Mouse (Mus musculus) lung, postnatal 4 days (tissue): ENCODE measurements around the gene Rbck1.

Experiments
- DNase-seq, 2 experiments: peaks; one replicate each; pipeline ENCODE4 v3.0.0; 2021

Rbck1 gene

DNA sequence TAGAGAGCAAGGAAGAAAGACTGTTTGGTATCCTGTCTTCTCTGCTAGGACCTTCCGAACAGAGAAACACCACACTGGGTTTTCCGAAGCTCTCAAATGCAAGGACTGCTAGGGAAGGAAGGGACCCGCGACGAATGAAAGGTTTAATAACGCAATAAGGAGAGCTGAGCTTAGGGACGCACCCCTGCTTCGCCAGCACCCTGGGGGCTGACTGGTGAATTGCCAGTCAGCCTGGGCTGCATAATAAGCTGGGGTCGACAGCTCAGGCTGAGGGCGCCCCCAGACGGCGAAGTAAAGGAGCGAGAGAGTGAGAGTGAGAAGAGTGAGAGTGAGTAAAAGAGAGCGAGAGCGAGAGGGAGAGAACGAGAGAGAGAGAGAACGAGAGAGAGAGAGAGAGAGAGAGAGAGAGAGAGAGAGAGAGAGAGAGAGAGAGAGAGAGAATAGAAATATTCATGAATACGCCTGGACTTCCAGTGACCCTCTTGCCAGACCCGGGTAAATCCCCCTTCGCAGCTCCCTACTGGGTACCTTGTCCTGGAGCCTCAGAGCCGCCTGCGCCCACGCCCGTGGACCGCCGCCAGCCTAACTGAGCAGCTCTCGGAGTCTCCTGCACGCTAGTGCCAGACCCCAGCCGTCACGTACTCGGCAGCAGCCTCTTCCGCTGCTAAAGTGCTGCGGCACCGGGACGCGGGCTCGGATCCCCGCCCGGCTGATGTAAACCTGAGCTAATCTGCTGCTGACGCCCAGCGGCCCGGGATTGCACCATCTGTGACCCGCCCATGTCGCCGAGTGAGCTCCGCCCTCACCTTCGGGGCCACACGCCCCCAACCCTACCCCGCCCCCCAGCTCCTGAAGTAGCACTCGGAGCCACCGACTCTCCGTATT lies 11.1 kb upstream of the Rbck1 start, which contains the start of gene Trib3:
Gene Trib3 (minus strand): TSS at position 704 of the 885 bp plus-strand sequence.
- DNase-seq, result peak; percentile 90 to 91

DNA sequence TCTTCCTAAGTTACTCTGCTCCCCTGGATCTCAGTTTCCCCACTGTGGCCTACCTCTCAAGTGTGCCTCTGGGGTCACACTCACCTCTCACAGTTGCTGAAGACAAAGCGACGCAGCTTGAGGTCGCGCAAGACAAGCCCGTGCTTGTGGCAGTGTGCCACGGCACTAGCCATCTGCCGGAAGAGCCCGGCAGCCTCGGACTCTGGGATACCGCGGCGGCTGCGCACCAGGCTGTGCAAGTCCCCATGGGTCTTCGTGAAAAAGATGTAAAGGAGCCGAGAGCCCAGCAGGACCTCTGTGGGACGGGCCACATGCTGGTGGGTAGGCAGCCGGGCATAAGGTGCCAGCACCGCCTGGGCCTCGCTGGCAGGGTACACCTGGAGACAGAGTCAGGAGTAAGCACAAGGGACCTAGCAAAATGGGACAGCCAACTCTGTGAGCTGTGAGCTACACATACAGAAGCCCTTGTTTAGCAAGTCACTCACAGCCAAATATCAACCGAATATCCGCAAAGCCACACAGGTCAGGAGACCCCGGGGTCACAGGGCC lies 7.3 kb upstream of the Rbck1 start:
- DNase-seq, result no peak

DNA sequence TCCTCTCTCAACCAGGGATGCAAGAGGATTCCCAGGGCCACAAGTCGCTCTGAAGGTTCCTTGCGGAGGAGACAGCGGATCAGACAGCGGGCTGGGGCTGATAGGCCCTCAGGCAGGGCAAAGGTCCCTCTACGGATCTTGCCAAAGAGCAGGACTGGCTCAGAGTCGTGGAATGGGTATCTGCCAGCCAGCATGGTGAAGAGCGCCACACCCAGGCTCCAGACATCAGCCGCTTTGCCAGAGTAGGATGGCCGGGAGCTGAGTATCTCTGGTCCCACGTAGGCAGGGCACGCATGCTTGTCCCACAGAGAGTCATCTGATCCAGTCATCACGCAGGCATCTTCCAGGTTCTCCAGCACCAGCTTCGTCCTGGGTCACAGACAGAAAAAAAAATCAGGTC lies 5.9 kb upstream of the Rbck1 start:
- no peak for DNase-seq

- DNase-seq, result no peak
Observed at GRCm38 (mm10) chr2:152337591-152338212, 5.2 kb upstream of the Rbck1 start.

GRCm38 (mm10) chr2:152336856-152337255 lies 4.4 kb upstream of the Rbck1 start:
- peak; percentile 50 to 59 for DNase-seq

- no peak for DNase-seq
Observed at GRCm38 (mm10) chr2:152335289-152335820, 2.9 kb upstream of the Rbck1 start.

DNA sequence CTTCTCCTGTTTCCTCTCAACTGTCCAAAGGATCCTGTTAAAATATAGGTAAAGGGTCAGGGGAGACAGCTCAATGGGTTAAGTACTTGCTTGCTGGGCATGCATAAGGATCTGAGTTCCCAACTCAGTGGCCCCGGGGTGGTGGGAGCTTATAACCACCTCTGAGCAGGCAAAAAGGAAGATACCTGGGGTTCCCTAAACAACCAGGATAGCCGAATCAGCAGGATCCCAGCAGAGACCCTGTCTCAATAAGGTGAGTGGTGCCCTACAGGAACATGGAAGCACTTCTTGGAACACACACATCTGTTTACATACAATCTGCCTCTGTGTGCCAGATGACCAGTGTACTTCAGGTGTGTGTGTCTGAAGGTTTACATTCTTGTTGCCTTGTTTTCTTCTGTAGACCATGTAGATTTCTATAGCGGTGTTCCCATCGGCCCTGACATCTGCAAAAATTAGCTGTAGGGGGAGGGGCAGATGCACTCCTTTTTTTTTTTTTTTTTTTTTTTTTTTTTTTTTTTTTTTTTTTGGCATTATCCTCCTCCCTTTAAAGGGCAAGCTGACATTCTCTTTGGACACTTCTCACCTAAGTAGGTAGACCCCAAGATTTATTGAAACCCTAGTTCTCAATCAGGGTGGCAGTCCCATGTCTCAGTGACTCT lies 1.0 kb upstream of the Rbck1 start:
- DNase-seq, result no peak

GRCm38 (mm10) chr2:152330858-152331423 lies 1.5 kb downstream of the Rbck1 start:
- DNase-seq, result no peak

DNA sequence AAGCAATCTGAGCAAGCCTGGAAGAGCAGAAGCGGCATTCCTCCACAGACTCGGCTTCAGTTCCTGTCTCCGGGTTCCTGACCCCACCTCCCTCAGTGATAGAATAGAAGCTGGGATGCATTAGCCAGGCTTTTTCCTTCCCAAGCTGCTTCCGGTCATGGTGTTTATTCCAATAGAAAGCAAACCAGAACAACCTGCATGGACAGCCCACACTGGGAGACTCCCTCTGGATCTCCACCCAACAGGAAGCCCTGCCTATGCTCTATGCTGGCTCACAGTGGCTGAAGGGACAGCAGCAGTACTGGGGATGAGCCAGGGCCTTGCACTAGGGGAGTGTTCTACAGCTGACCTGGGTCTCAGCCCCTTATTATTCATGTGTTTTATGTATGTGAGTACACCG lies 4.5 kb downstream of the Rbck1 start:
- peak; percentile 31 to 49 for DNase-seq

DNA sequence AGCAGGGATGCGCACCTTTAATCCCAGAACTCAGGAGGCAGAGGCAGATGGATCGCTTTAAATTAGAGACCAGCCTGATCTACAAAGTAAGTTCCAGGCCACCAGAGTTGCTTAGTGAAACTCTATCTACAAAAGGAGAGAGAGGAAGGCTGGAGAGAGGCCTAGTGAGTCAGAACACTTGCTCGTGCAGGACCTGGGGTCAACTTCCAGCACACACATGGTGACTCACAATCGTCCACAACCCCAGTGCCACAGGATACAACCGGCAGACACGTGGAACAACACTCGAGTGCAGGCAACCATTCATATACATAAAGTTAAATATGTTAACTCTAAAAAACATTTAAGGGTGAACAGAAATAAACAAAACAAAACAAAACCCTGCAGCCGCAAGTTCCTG lies 5.8 kb downstream of the Rbck1 start:
- no peak for DNase-seq

DNA sequence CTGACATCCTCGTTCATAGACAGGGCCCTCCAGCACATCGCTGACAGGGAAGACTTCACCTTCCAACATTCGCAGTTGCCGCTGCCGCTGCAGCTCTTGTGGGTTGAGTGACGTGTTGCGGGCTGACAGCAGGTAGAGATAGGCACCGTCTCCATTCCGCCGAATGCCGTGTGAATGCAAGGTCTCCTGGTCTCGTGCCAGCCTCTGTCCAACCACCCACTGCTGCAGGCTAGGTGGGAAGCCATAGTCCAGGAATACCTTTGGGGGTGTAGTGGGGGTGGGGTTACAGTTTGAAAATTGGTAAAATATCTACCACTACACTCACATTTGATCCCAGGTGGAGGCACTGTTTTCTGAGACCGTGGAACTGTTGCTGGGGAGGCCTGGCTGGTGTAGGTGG lies 6.3 kb downstream of the Rbck1 start:
- no peak for DNase-seq

- DNase-seq, result no peak
Observed at GRCm38 (mm10) chr2:152324842-152325241, 7.6 kb downstream of the Rbck1 start.

DNA sequence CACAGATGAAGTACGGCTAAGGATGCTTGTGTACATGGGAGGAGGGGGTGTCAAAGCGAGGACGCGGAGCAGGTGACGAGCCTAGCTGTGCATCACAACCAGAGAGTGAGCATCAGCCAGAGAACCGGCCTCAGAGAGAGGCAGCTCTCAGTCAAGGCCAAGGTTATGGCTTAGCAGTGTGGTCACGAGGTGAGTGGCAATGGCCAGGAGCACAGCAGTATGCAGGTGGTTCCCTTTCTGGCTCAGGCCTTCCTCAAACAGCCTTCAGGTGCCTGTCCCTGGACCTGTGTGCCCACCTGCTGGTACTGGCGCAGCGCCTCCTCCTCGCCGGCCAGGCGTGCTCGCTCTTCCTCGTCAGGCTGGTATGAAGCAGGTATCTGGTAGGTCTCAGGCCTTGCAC lies 8.5 kb downstream of the Rbck1 start:
- no peak for DNase-seq

DNA sequence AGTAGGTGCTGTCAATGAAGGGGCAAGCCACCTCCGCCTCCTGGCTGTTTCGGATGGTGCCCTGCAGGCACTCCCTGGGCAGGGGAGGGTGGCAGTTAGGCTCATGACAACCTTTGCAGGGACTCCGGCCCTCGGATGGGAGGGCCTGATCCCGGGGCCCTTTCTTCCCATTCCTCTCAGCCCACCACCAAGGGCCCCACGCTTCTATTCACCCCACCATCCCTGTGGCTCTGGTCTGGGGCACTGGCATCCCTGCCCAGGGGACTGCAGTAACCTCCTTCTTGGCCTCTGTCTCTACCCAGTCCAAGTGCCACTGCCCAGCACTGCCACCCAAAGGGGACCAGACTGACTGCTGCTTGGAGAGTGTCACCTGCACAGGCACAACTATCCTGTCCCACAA lies 10.3 kb downstream of the Rbck1 start:
- no peak for DNase-seq

GRCm38 (mm10) chr2:152321558-152321957 lies 10.9 kb downstream of the Rbck1 start:
- no peak for DNase-seq

DNA sequence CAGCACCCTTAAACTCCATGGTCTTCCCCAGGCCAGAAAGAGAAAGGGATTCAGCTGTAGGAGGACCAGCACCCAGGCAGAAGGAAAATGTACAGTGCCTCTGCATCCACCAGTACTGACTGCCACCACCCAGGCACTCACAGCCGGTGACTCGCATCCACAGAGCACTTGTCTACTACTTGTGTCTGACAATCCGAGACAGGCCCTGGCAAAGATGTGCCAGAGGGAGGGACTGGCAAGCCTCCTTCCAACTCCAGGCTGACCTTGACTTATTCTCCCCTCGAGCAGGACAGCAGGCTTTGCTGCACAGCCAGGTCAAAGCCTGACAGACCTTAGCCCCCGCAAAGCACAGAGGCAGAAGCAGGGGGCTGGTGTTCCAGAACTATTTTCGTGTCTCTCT lies 15.4 kb downstream of the Rbck1 start:
- no peak for DNase-seq

GRCm38 (mm10) chr2:152313926-152314325 lies 18.5 kb downstream of the Rbck1 start:
- no peak for DNase-seq

DNA sequence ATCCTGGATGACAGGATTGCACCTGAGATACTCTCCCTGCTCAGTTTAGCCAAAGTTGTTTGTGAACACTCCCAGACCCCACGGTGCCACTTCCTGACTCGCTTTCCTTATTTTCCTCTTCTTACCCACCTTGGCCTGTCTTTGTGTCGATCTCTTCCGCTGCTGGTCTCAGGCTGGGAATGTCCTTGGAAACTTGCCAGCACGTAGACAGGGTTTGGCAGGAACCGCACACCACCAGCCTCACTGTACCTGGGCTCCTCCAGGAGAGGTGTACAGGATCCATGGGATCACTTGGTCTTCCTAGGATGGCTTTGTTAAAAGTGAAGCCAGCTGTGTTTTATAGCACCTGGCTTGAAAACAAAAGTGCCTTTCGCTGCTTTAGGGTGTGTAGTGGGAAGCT lies 19.5 kb downstream of the Rbck1 start:
- no peak for DNase-seq

GRCm38 (mm10) chr2:152307186-152307585 lies 25.3 kb downstream of the Rbck1 start:
- DNase-seq, result no peak

GRCm38 (mm10) chr2:152305480-152305879 lies 27.0 kb downstream of the Rbck1 start:
- no peak for DNase-seq

- DNase-seq, result no peak
Observed at GRCm38 (mm10) chr2:152303781-152304180, 28.7 kb downstream of the Rbck1 start.

DNA sequence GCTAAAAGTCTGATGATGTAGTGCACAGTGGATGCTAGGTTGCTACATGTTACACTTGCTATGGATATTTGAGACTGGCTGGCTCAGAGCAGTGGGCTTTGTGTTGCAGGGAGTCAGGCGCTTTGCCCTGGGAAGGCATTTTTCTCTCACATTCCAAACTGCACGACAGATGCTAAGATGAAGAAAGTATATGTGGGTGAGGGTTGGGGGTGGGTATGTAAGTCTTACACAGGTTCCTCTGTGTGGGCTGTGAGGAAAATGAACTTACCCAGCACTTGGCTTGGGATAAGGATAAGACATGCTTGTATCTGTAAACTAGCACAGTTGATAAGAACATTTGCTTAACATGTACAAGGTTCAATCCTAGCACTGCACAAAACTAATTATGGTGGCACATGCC lies 29.6 kb downstream of the Rbck1 start:
- no peak for DNase-seq

GRCm38 (mm10) chr2:152294541-152294940 lies 37.9 kb downstream of the Rbck1 start:
- DNase-seq, result no peak
